Mouse (Mus musculus) lung, adult 2 months (tissue): ENCODE results near the gene Zc3hav1.

Experiments used
- CTCF ChIP-seq: fragments of 200-500 bp; IDR thresholded peaks from 2 replicates; pipeline ENCODE4 v1.5.1; 2011; ENCODE audit warnings: mild to moderate bottlenecking, low read length, control low read depth; ENCODE audit not compliant: insufficient read depth
- POLR2A ChIP-seq: fragments of 200-500 bp; IDR thresholded peaks from 2 replicates; pipeline ENCODE4 v1.6.1; 2011; ENCODE audit warnings: low read depth, mild to moderate bottlenecking, control low read depth, low read length, borderline replicate concordance; ENCODE audit errors: extremely low read depth

- TF ChIP-seq CTCF (no peak), POLR2A (no peak)
Measured at GRCm38 (mm10) chr6:38343581-38343980, 10.8 kb downstream of the Zc3hav1 start.
